Mouse (Mus musculus) lung, postnatal 25 days (tissue): Measurements from ENCODE around the gene Pnlip.
A peak's percentile ranks its signal among the peaks of the same experiment; 100 is the strongest.

ENCODE experiments used
- DNase-seq: peaks from one replicate; pipeline ENCODE4 v3.0.0; 2022; ENCODE audit warnings: low spot score

The Pnlip gene

GRCm38 (mm10) chr19:58652198-58652597 is at the start of gene Pnlip:
Gene Pnlip, plus strand, starts transcription at chr19:58652498.
- DNase-seq: no peak

- peak; percentile 58 for DNase-seq
These were observed 42.6 kb upstream of the Pnlip start for GRCm38 (mm10) chr19:58609716-58610115.

GRCm38 (mm10) chr19:58612745-58613144 is 39.6 kb upstream of the Pnlip start:
- DNase-seq: no peak

- peak; percentile 3 for DNase-seq
These were observed 35.7 kb upstream of the Pnlip start for GRCm38 (mm10) chr19:58616606-58617005.

- DNase-seq: no peak
These were observed 31.6 kb upstream of the Pnlip start for GRCm38 (mm10) chr19:58620661-58621060.

- DNase-seq: no peak
These were observed 30.7 kb upstream of the Pnlip start for GRCm38 (mm10) chr19:58621646-58622045.

- DNase-seq: no peak
These were observed 27.5 kb upstream of the Pnlip start for GRCm38 (mm10) chr19:58624799-58625198.

- DNase-seq: no peak
These were observed 26.9 kb upstream of the Pnlip start for GRCm38 (mm10) chr19:58625254-58625947.

GRCm38 (mm10) chr19:58627406-58628337 is 24.6 kb upstream of the Pnlip start:
- peak; percentile 21 for DNase-seq

GRCm38 (mm10) chr19:58629351-58629773 is 22.9 kb upstream of the Pnlip start:
- DNase-seq: no peak

- DNase-seq: no peak
These were observed 2.3 kb upstream of the Pnlip start for GRCm38 (mm10) chr19:58650036-58650435.

GRCm38 (mm10) chr19:58662098-58662497 is 9.8 kb downstream of the Pnlip start:
- no peak for DNase-seq

- DNase-seq: peak; percentile 16
These were observed 11.0 kb downstream of the Pnlip start for GRCm38 (mm10) chr19:58663317-58663716.

- no peak for DNase-seq
These were observed 12.6 kb downstream of the Pnlip start for GRCm38 (mm10) chr19:58664901-58665300.

- DNase-seq: no peak
These were observed 22.3 kb downstream of the Pnlip start for GRCm38 (mm10) chr19:58674644-58675043.

- DNase-seq: no peak
These were observed 24.8 kb downstream of the Pnlip start for GRCm38 (mm10) chr19:58677117-58677516.

GRCm38 (mm10) chr19:58688933-58689332 is 36.6 kb downstream of the Pnlip start:
- no peak for DNase-seq

- DNase-seq: no peak
These were observed 43.0 kb downstream of the Pnlip start for GRCm38 (mm10) chr19:58695314-58695713.

- peak; percentile 6 for DNase-seq
These were observed 43.9 kb downstream of the Pnlip start for GRCm38 (mm10) chr19:58696235-58696634.

GRCm38 (mm10) chr19:58704556-58704955 is 52.3 kb downstream of the Pnlip start:
- no peak for DNase-seq

- no peak for DNase-seq
These were observed 56.3 kb downstream of the Pnlip start for GRCm38 (mm10) chr19:58708611-58709010.

- no peak for DNase-seq
These were observed 65.6 kb downstream of the Pnlip start for GRCm38 (mm10) chr19:58717925-58718324.

GRCm38 (mm10) chr19:58720439-58720838 is 68.1 kb downstream of the Pnlip start:
- DNase-seq: no peak
